Mouse (Mus musculus) neural tube, embryonic 13.5 days (tissue): ENCODE results near the gene Jdp2. TPM values are rescaled to one million over a fixed set of nuclear protein-coding genes. Genes with fewer than 3 reads are reported as not detected.

Experiments used
- ATAC-seq: fragments of 200-750 bp; cut with Nextera tagmentation; 2 replicates; pipeline ENCODE4 v1.8.0; 2017; ENCODE audit warnings: low read depth, mild to moderate bottlenecking, moderate TSS enrichment, moderate library complexity
- H3K27ac ChIP-seq: fragments of 300-500 bp; sonication (generic); replicated peaks from 2 replicates; pipeline ENCODE4 v1.5.1; 2015; ENCODE audit warnings: moderate library complexity, mild to moderate bottlenecking, inconsistent platforms
- H3K27me3 ChIP-seq: fragments of 300-500 bp; sonication (generic); 2 replicates; pipeline ENCODE4 v1.6.1; 2015; ENCODE audit warnings: mild to moderate bottlenecking, inconsistent platforms
- H3K36me3 ChIP-seq: fragments of 300-500 bp; sonication (generic); 2 replicates; pipeline ENCODE4 v1.6.1; 2015; ENCODE audit warnings: mild to moderate bottlenecking, inconsistent platforms
- H3K4me1 ChIP-seq: fragments of 300-500 bp; sonication (generic); replicated peaks from 2 replicates; pipeline ENCODE4 v1.6.1; 2015; ENCODE audit warnings: inconsistent platforms
- H3K4me2 ChIP-seq: fragments of 300-500 bp; sonication (generic); 2 replicates; pipeline ENCODE4 v1.6.1; 2015; ENCODE audit warnings: inconsistent platforms, mild to moderate bottlenecking, moderate library complexity
- H3K4me3 ChIP-seq: fragments of 300-500 bp; sonication (generic); 2 replicates; pipeline ENCODE4 v1.5.1; 2015; ENCODE audit warnings: mild to moderate bottlenecking, inconsistent platforms
- H3K9ac ChIP-seq: fragments of 300-500 bp; sonication (generic); 2 replicates; pipeline ENCODE4 v1.6.1; 2015; ENCODE audit warnings: moderate library complexity, mild to moderate bottlenecking, inconsistent platforms
- H3K9me3 ChIP-seq: fragments of 300-500 bp; sonication (generic); 2 replicates; pipeline ENCODE4 v1.6.1; 2016; ENCODE audit warnings: inconsistent platforms
- WGBS: fragments of 180-500 bp; shearing (Covaris S2); methylation state at CpG from one replicate; pipeline ENCODE4 v1.1.7; 2015; 5-methylcytosine and 5-hydroxymethylcytosine counted together
- polyA plus RNA-seq: library from polyadenylated mRNA; unstranded; fragments of >200 nt; fragmentation: Nextera tagmentation; extraction: Ambion mirVana; gene quantifications from 2 replicates; pipeline ENCODE4 v1.2.1, GENCODE M21; 2015

Jdp2 gene
- polyA plus RNA-seq, 1 experiment from 2014 or later, result 0.53 TPM

DNA sequence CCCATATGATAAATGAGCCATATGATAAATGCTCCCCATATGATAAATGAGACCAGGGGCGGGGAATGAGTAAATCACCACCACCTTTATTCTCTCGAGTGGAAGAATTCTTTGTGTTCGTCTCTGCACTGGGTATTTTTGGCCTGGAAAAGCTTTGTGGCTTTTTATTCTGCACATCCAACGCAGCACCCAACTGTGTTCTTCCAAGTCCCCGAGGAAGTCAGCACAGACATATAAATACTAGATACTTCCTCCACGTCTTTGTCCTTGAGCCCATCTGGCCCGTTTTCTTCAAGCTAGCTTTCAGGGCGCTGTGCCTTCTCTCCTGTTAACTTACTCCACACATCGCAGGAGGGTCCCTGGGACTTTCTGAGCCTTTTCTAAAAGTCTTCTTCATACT, 4.9 kb downstream of the Jdp2 start:
- Histone ChIP-seq H3K27me3 (no peaks in the 10 kb centered on the region), H3K4me2 (no peak overlapping the region), H3K27ac (no peak overlapping the region), H3K4me3 (no peak overlapping the region), H3K9ac (no peak overlapping the region), H3K4me1 (peaks cover 67% of the 10 kb centered on the region), H3K36me3 (peaks cover 9% of the 10 kb centered on the region), H3K9me3 (no peaks in the 10 kb centered on the region)
- no peak for ATAC-seq
- WGBS, result 54% methylated on average over 9 of the region's 9 CpGs

DNA sequence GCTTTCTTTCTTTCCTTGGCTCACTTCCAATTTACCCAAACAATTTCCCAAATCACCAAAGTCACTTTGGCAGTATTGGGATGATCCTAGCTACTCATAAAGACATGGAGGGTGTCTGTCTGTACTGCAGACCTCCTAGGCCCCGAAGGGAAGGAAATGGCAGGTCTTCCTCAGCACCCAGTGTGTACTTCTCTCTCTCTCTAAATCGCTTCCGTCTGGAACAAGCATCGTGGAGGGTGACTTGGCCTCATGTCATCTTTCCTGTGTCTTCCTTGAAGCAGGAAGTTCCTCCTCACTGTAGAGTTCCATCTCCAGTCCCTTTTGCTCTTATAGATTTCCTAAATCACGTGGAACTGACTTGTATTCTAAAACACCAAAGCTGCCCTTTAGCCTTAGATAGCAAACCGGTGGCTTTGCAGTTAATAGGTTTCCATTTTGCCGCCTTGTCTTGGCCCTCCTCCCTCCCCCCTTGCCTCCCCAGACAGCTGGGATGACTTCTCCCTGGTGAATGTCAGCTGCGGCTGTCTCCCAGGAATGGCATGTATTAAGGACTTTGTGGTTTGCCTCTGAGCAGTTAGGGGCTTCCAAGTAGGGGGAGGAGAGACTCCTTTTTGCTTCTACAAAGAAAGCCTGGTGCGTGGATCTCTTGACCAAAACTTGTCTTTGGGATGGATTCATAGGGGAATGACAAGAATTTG, 5.6 kb downstream of the Jdp2 start:
- H3K9ac ChIP-seq, result no peak overlapping the region
- no peak for ATAC-seq
- H3K4me1 ChIP-seq, result peaks cover 74% of the 10 kb centered on the region
- 55% methylated on average over 9 of the region's 9 CpGs for WGBS
- no peak overlapping the region for H3K27ac ChIP-seq
- no peaks in the 10 kb centered on the region for H3K9me3 ChIP-seq
- H3K27me3 ChIP-seq, result no peaks in the 10 kb centered on the region
- H3K36me3 ChIP-seq, result peaks cover 15% of the 10 kb centered on the region
- H3K4me3 ChIP-seq, result no peak overlapping the region
- H3K4me2 ChIP-seq, result no peak overlapping the region

DNA sequence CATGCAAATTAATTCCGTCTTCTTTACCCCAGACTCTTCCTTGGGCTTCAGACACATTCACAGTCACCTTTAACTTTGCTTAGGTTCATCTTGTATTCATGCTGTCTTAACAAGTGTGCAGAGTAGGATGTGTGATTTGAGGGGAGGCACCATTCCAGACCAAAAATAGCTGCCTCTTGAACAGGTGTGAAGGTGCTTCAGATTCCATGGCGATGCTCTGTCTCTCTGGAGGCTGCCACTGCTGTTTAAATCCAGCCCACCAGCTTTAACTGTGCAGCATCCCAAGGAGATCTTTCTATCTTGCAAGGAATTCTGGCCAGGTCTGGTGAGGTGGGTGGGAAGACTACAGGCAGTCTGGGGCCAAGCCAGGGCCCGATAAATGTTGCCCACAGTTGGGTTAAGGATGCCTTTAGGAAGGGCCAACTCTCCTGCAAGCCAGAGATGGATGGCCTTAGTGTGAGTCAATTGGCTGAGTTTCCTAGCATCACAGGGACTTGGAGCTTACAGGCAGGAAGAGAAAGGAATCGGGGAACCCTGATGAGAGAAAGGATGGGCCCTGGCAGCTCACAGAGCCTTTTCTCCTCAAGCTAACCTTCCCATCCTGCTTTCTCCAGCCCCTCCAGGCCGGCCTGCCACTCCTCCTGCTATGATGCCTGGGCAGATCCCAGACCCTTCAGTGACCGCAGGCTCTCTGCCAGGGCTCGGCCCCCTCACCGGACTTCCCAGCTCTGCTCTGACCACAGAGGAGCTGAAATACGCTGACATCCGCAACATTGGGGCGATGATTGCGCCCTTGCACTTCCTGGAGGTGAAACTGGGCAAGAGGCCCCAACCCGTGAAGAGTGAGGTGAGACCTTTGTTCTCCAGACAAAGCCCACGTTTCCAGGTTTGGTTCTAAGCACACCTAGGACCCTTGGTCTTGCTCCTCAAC, 9.0 kb downstream of the Jdp2 start:
- Histone ChIP-seq H3K27me3 (no peaks in the 10 kb centered on the region), H3K4me2 (no peak overlapping the region), H3K27ac (no peak overlapping the region; the same call in 1 of the 2 replicates), H3K36me3 (peaks cover 43% of the 10 kb centered on the region), H3K4me3 (no peak overlapping the region), H3K9me3 (no peaks in the 10 kb centered on the region), H3K4me1 (peaks cover 47% of the 10 kb centered on the region), H3K9ac (no peak overlapping the region)
- 84% methylated on average over 14 of the region's 14 CpGs for WGBS
- no peak for ATAC-seq

DNA sequence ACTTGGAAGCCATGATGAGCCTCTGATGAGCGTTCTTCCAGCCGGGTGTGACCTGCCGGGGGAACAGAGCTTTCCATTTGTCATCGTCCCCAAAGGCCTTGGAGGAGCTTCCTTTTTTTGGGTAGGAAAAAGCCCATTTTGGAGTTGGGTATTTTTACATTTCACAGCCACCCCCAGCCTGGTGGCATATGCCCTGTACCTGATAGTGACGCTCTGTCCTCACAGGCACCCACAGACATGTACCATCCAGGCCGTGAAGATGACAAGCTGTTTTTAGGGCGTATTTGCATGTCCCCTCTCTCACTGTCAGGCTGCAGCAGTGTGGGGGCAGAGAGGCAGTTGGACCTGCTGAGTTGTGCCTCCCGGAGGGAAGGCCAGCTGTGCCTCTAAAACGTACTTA, 11.3 kb downstream of the Jdp2 start:
- no peak overlapping the region for H3K4me3 ChIP-seq
- no peaks in the 10 kb centered on the region for H3K9me3 ChIP-seq
- H3K9ac ChIP-seq, result no peak overlapping the region
- 83% methylated on average over 9 of the region's 9 CpGs for WGBS
- H3K4me1 ChIP-seq, result peaks cover 31% of the 10 kb centered on the region
- H3K36me3 ChIP-seq, result peaks cover 51% of the 10 kb centered on the region
- no peak overlapping the region for H3K27ac ChIP-seq
- no peak for ATAC-seq
- no peak overlapping the region for H3K4me2 ChIP-seq
- no peaks in the 10 kb centered on the region for H3K27me3 ChIP-seq

DNA sequence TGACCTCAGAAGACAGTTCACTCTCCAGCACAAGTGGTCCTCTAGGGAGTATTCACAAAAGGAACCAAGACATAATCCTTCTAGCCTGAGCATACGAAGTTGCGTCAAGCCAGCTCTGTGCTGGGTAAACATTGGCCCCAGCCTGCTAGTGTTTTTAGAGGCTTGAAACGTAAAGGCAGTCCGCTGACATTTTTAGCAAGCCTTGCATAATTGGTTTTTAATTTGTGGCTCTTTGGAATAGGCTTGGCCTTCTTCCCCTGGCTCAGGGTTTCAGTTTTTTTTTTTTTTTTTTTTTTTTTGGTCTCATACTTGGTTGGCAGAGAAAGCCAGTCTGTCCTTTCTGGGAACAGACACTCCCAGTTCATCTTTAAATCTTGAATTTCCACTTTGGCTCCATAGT, 15.3 kb downstream of the Jdp2 start:
- ATAC-seq, result no peak
- Histone ChIP-seq H3K9ac (no peak overlapping the region), H3K27ac (no peak overlapping the region), H3K4me2 (no peak overlapping the region), H3K27me3 (no peaks in the 10 kb centered on the region), H3K36me3 (peaks cover 50% of the 10 kb centered on the region), H3K4me1 (peaks cover 41% of the 10 kb centered on the region), H3K9me3 (no peaks in the 10 kb centered on the region), H3K4me3 (no peak overlapping the region)
- 62% methylated on average over 4 of the region's 4 CpGs for WGBS

DNA sequence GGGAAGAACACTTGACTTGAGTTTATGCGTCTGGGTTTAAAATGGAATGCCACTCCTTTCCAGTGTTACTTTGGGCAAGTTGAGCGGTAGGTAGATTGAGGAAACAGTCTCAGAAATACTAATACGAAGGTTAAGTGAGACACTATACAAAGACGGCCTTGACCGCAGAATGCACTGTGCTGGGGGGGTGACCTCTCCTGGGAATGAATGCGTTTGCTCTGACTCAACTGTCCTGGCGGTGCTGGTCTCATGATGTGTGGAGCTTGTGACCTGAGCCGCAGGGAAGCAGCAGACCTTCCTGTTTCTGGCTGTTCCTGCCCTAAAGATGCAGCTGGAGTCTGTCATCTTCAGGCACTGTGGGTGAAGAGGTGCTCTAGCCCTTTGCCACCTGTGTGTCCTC, 16.7 kb downstream of the Jdp2 start:
- WGBS, result 90% methylated on average over 8 of the region's 8 CpGs
- no peaks in the 10 kb centered on the region for H3K27me3 ChIP-seq

DNA sequence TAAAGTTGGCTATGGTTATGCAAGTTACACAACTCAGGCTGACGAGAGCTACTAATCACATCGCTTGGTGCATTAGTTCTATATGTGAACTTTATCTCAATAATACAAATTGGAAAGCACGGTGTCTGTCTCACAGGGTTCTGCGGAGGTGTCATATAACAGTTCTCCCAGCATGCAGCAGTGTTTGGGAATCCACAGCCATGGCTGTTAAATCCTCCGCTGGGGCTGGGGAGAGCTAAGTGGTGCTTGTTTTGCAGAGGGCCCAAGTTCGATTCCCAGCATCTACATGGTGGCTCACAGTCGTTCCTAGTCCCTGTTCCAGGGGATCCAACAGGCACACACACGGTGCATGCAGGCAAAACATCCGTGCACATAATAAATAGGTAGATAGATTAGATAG, 19.1 kb downstream of the Jdp2 start:
- no peaks in the 10 kb centered on the region for H3K27me3 ChIP-seq
- 84% methylated on average over 9 of the region's 9 CpGs for WGBS
- ATAC-seq, result no peak
- H3K4me1 ChIP-seq, result peaks cover 68% of the 10 kb centered on the region
- H3K4me2 ChIP-seq, result no peak overlapping the region
- H3K9me3 ChIP-seq, result no peaks in the 10 kb centered on the region
- no peak overlapping the region for H3K4me3 ChIP-seq
- H3K9ac ChIP-seq, result no peak overlapping the region
- no peak overlapping the region for H3K27ac ChIP-seq
- H3K36me3 ChIP-seq, result peaks cover 24% of the 10 kb centered on the region

More for the DNA sequence above, 16.7 kb downstream of the Jdp2 start:
- Histone ChIP-seq H3K4me3 (no peak overlapping the region), H3K9me3 (no peaks in the 10 kb centered on the region), H3K4me1 (peaks cover 50% of the 10 kb centered on the region), H3K9ac (no peak overlapping the region), H3K4me2 (no peak overlapping the region), H3K27ac (no peak overlapping the region), H3K36me3 (peaks cover 37% of the 10 kb centered on the region)
- no peak for ATAC-seq

DNA sequence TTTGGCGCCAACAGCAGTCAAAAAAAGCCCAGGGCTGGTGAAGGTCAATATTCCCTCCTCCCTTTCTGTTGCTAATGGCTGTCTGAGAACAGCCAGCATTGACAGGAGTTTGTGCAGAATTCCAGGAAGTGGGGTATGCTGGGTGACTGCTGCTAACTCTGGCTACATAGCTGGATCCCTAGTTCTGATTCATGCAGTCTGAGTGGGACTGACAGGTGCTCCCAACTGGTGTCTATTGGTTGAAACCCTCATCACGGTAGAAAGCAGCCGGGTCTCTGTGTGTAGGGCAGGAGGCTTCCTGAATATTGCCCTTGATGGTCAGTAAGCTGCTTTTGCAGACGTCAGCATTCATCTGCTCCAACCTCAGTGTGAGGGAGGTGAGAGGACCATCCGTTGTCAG, 19.6 kb downstream of the Jdp2 start:
- ATAC-seq, result no peak
- no peak overlapping the region for H3K4me2 ChIP-seq
- H3K4me3 ChIP-seq, result no peak overlapping the region
- peaks cover 23% of the 10 kb centered on the region for H3K36me3 ChIP-seq
- peaks cover 70% of the 10 kb centered on the region for H3K4me1 ChIP-seq
- H3K9me3 ChIP-seq, result no peaks in the 10 kb centered on the region
- no peak overlapping the region for H3K9ac ChIP-seq
- peak overlapping the region; percentile 90 for H3K27ac ChIP-seq
- WGBS, result 68% methylated on average over 5 of the region's 5 CpGs
- H3K27me3 ChIP-seq, result no peaks in the 10 kb centered on the region

DNA sequence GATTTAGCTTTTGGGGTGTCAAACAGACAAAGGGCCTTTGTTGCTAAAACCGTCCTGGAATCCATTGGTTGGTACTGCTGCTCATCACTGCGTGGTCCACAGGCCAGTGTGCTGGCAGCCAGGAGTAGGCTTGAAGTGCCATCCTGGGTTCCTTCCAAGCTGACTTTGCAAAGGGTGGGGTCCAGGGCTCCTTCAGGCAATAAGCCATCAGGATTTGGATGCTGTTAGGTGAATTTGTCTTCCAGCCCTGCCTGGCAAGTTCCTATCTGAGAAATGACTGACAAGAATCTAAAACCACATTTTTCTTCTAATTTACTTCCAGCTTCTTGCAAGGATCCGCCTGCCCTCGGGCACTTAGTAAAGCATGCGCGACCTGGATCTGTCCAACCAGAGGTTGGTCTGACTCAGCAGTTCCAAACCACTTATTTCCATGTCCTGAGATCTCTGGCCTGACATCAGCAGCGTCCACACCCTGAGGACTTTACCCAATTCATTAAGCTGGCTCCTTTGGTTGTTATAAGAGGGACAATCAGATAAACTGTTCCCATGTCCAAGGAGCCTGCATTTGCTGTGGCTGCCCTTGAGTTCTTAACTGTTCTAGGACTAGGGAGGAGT, 20.6 kb downstream of the Jdp2 start:
- H3K27me3 ChIP-seq, result no peaks in the 10 kb centered on the region
- peak; percentile 4; the same call in 1 of the 2 replicates for ATAC-seq
- WGBS, result 61% methylated on average over 7 of the region's 7 CpGs
- H3K4me3 ChIP-seq, result no peak overlapping the region
- H3K9ac ChIP-seq, result no peak overlapping the region
- no peak overlapping the region for H3K4me2 ChIP-seq
- H3K9me3 ChIP-seq, result no peaks in the 10 kb centered on the region
- peaks cover 70% of the 10 kb centered on the region for H3K4me1 ChIP-seq
- H3K36me3 ChIP-seq, result peaks cover 23% of the 10 kb centered on the region; the same call in 1 of the 2 replicates
- H3K27ac ChIP-seq, result peak overlapping the region; percentile 90

DNA sequence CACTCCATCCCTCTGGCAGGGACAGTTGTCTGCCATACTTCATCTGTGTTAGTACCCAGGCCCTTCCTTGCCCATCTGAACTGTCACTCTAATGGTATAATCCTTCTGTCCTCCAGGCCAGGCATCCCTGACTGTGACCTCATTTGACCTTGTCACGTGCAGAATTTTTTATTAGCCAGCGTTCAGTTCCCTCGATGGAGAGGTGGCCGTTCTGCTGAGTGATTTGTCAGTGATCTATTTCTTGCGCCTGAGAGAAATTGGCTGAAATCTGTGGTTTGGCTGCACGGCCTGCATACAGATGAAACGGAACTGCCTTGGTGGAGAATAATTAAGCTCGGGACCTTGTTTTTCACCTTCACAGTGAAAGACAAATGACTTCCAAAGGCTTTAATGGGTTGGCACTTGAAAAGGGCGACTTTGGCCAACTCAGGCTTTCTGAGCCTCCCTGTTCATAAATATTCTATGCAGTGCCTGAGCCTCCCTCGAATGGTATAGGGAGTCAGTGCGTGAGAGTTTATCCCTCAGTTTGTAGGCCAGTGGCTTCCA, 21.1 kb downstream of the Jdp2 start:
- ATAC-seq, result peak; percentile 83
- 20% methylated on average over 11 of the region's 11 CpGs for WGBS
- H3K4me2 ChIP-seq, result no peak overlapping the region
- H3K27me3 ChIP-seq, result no peaks in the 10 kb centered on the region
- H3K4me1 ChIP-seq, result peaks cover 70% of the 10 kb centered on the region
- H3K27ac ChIP-seq, result peak overlapping the region; percentile 90
- H3K9ac ChIP-seq, result 0 out of 2 replicates have a peak overlapping the region, but pooled peaks have one; percentile 1
- peaks cover 29% of the 10 kb centered on the region; the same call in 1 of the 2 replicates for H3K36me3 ChIP-seq
- H3K9me3 ChIP-seq, result no peaks in the 10 kb centered on the region
- H3K4me3 ChIP-seq, result no peak overlapping the region

DNA sequence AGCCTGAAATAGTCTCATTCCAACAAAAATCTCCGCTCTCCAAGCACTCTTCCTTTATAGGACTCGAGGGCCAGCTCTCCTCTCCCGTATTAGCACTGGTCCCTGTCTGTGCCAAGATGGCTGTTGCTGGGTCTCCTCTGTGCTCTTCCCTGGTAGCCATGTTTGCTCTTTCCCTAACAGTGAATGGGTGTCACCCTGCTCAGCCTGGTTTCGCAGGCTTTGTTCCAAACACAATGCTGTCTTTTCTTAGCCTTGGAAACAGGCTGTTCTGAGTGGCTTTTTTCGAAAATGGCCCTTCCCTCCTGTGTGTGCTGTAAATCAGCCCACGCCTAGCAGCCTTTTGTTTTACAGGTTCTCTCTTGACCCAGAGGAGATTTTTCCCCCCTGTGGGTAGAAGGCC, 22.2 kb downstream of the Jdp2 start:
- WGBS, result 29% methylated on average over 6 of the region's 6 CpGs

DNA sequence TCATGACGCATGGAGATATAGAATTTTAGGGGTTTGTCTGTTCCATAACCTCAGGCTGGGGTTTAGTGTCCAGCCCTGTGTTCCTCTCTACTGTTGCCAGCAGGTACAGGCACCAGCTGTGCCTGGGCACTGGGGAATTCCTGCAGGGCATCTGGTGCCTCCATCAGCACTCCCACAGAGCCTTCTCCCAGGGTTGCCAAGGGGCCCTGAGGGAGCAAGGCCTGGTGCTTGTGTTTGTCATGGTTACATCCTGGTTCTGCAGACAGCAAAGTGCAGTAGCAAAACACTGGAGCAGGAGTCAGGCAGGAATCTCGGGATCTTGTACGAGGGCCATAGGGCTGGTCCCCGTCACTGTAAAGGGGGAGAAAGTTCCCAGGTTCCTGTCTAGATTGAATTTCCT, 22.8 kb downstream of the Jdp2 start:
- Histone ChIP-seq H3K4me2 (no peak overlapping the region), H3K36me3 (peaks cover 25% of the 10 kb centered on the region; the same call in 1 of the 2 replicates), H3K4me3 (no peak overlapping the region), H3K9me3 (no peaks in the 10 kb centered on the region), H3K27ac (peak overlapping the region; percentile 85), H3K4me1 (peaks cover 67% of the 10 kb centered on the region), H3K9ac (no peak overlapping the region), H3K27me3 (no peaks in the 10 kb centered on the region)
- no peak for ATAC-seq
- 41% methylated on average over 4 of the region's 4 CpGs for WGBS

More for the DNA sequence above, 22.2 kb downstream of the Jdp2 start:
- H3K27ac ChIP-seq, result peak overlapping the region; percentile 90
- H3K9me3 ChIP-seq, result no peaks in the 10 kb centered on the region
- H3K4me3 ChIP-seq, result no peak overlapping the region
- no peak overlapping the region for H3K4me2 ChIP-seq
- peaks cover 67% of the 10 kb centered on the region for H3K4me1 ChIP-seq
- ATAC-seq, result no peak
- no peaks in the 10 kb centered on the region for H3K27me3 ChIP-seq
- peaks cover 27% of the 10 kb centered on the region; the same call in 1 of the 2 replicates for H3K36me3 ChIP-seq
- H3K9ac ChIP-seq, result no peak overlapping the region; the same call in 1 of the 2 replicates
